Mouse (Mus musculus) E14TG2a.4 (cell line): ENCODE measurements around the gene Tmem178b.

Experiments
- CTCF ChIP-seq: conservative IDR thresholded peaks from 2 replicates; pipeline ENCODE4 v1.5.1; 2014; ENCODE audit warnings: low read length
- NANOG ChIP-seq: IDR thresholded peaks from 2 replicates; pipeline ENCODE4 v1.6.1; 2014; ENCODE audit warnings: borderline replicate concordance, low read length, mixed read lengths

- TF ChIP-seq CTCF (no peak), NANOG (no peak)
Measured at GRCm38 (mm10) chr6:40009718-40010117, 136.6 kb downstream of the Tmem178b start.
